Mouse (Mus musculus): Measurements from ENCODE around the gene Insl6. TPM values are rescaled to one million over a fixed set of nuclear protein-coding genes. Genes with fewer than 3 reads are reported as not detected.
A peak's percentile ranks its signal among the peaks of the same experiment; 100 is the strongest.

The Insl6 gene
- polyA plus RNA-seq, 1 experiment = 1.5 TPM

DNA sequence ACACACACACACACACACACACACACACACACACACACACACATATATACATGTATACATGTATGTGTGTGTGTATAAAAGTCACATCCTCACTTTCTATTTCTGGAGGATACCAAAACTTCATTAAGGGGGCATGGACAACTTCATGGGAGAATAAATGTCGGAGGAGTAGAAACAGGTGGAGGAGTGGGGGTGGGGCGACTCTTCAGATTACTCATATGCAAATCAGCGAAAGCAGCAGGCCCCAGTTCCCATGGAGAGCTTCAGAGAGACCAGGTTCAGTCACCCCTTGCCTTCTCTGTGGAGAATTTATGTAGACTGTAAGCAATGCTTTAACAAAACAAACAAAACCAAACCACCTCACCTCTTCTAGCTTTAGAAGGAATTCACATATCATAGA lies 39.9 kb upstream of the Insl6 start:
- H3K27ac ChIP-seq (ENCODE audit: insufficient read depth, low read length) = peak overlapping the region; percentile 9; the same call in 1 of the 2 replicates
- H3K27me3 ChIP-seq (ENCODE audit: control insufficient read depth, insufficient read depth, low read length) = no peaks in the 10 kb centered on the region
- peaks cover 12% of the 10 kb centered on the region for H3K4me1 ChIP-seq (ENCODE audit: control insufficient read depth, insufficient read depth, insufficient read length)
- 52% methylated on average over 3 of the region's 3 CpGs for WGBS
- DNase-seq (ENCODE audit: low read depth in 1 of 2, low spot score in 2 of 2) = peak; percentile 60 to 75
- no peaks in the 10 kb centered on the region for H3K36me3 ChIP-seq (ENCODE audit: control insufficient read depth, insufficient read depth, low read length)
- TF ChIP-seq POLR2A (IDR thresholded peaks at IDR 0.05; ENCODE audit: low read depth, low read length) = no peak
- no peak for TF ChIP-seq CTCF (IDR thresholded peaks at IDR 0.05; ENCODE audit: extremely low read depth, insufficient read depth, insufficient read length, insufficient replicate concordance)
- no peak overlapping the region for H3K4me3 ChIP-seq (ENCODE audit: extremely low read depth, insufficient read depth, insufficient read length)

GRCm38 (mm10) chr19:29364076-29364475 lies 38.9 kb upstream of the Insl6 start:
- peaks cover 12% of the 10 kb centered on the region for H3K4me1 ChIP-seq (ENCODE audit: control insufficient read depth, insufficient read depth, insufficient read length)

DNA sequence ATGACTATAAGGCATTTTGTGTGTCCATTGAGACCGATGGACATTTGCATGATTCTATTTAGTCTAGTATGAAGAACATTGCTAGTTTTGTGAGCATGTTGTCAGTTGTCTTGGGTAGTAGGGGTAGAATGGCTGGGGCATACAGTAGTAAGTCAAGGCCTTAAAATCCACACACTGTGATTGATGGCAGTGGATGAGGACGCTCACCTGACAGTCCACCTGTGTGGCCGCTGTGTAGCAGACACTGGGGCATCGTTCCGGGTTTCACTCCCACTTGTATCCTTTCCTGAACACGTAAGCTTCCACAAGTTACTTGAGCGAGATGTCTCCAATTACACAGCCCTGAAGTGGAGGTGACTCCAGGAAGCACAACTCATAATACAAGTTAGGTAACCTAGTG lies 38.4 kb upstream of the Insl6 start:
- TF ChIP-seq CTCF (IDR thresholded peaks at IDR 0.05; ENCODE audit: extremely low read depth, insufficient read depth, insufficient read length, insufficient replicate concordance) (no peak), POLR2A (IDR thresholded peaks at IDR 0.05; ENCODE audit: low read depth, low read length) (no peak)
- DNase-seq (ENCODE audit: low read depth in 1 of 2, low spot score in 2 of 2) = no peak
- Histone ChIP-seq H3K4me1 (ENCODE audit: control insufficient read depth, insufficient read depth, insufficient read length) (peaks cover 12% of the 10 kb centered on the region), H3K27me3 (ENCODE audit: control insufficient read depth, insufficient read depth, low read length) (no peaks in the 10 kb centered on the region), H3K4me3 (ENCODE audit: extremely low read depth, insufficient read depth, insufficient read length) (no peak overlapping the region), H3K27ac (ENCODE audit: insufficient read depth, low read length) (no peak overlapping the region; the same call in 1 of the 2 replicates), H3K36me3 (ENCODE audit: control insufficient read depth, insufficient read depth, low read length) (peaks cover 2% of the 10 kb centered on the region; the same call in 1 of the 2 replicates)
- WGBS = 94% methylated on average over 7 of the region's 7 CpGs

More at GRCm38 (mm10) chr19:29364076-29364475, 38.9 kb upstream of the Insl6 start:
- TF ChIP-seq POLR2A (IDR thresholded peaks at IDR 0.05; ENCODE audit: low read depth, low read length) = no peak
- no peak for TF ChIP-seq CTCF (IDR thresholded peaks at IDR 0.05; ENCODE audit: extremely low read depth, insufficient read depth, insufficient read length, insufficient replicate concordance)
- peak; percentile 57 to 84 for DNase-seq (ENCODE audit: low read depth in 1 of 2, low spot score in 2 of 2)
- no peaks in the 10 kb centered on the region for H3K27me3 ChIP-seq (ENCODE audit: control insufficient read depth, insufficient read depth, low read length)
- no peak overlapping the region for H3K4me3 ChIP-seq (ENCODE audit: extremely low read depth, insufficient read depth, insufficient read length)
- no peaks in the 10 kb centered on the region for H3K36me3 ChIP-seq (ENCODE audit: control insufficient read depth, insufficient read depth, low read length)
- 42% methylated on average over 5 of the region's 5 CpGs for whole genome bisulfite sequencing
- peak overlapping the region; percentile 82 for H3K27ac ChIP-seq (ENCODE audit: insufficient read depth, low read length)

GRCm38 (mm10) chr19:29362173-29362930 lies 37.2 kb upstream of the Insl6 start:
- Histone ChIP-seq H3K36me3 (ENCODE audit: control insufficient read depth, insufficient read depth, low read length) (peaks cover 4% of the 10 kb centered on the region; the same call in 1 of the 2 replicates), H3K27ac (ENCODE audit: insufficient read depth, low read length) (0 out of 2 replicates have a peak overlapping the region, but pooled peaks have one; percentile 45), H3K4me3 (ENCODE audit: extremely low read depth, insufficient read depth, insufficient read length) (peak overlapping the region; percentile 94), H3K4me1 (ENCODE audit: control insufficient read depth, insufficient read depth, insufficient read length) (peaks cover 12% of the 10 kb centered on the region), H3K27me3 (ENCODE audit: control insufficient read depth, insufficient read depth, low read length) (no peaks in the 10 kb centered on the region)
- 51% methylated on average over 13 of the region's 13 CpGs for WGBS
- TF ChIP-seq CTCF (IDR thresholded peaks at IDR 0.05; ENCODE audit: extremely low read depth, insufficient read depth, insufficient read length, insufficient replicate concordance) (no peak), POLR2A (IDR thresholded peaks at IDR 0.05; ENCODE audit: low read depth, low read length) (no peak)
- DNase-seq (ENCODE audit: low read depth in 1 of 2, low spot score in 2 of 2) = no peak

GRCm38 (mm10) chr19:29361468-29362130 lies 36.4 kb upstream of the Insl6 start:
- Histone ChIP-seq H3K4me1 (ENCODE audit: control insufficient read depth, insufficient read depth, insufficient read length) (peaks cover 12% of the 10 kb centered on the region), H3K27me3 (ENCODE audit: control insufficient read depth, insufficient read depth, low read length) (no peaks in the 10 kb centered on the region), H3K4me3 (ENCODE audit: extremely low read depth, insufficient read depth, insufficient read length) (peak overlapping the region; percentile 94), H3K27ac (ENCODE audit: insufficient read depth, low read length) (peak overlapping the region; percentile 63), H3K36me3 (ENCODE audit: control insufficient read depth, insufficient read depth, low read length) (peaks cover 4% of the 10 kb centered on the region; the same call in 1 of the 2 replicates)
- DNase-seq (ENCODE audit: low read depth in 1 of 2, low spot score in 2 of 2) = peak; percentile 82 to 88
- WGBS = 2% methylated on average over 33 of the region's 33 CpGs
- TF ChIP-seq CTCF (IDR thresholded peaks at IDR 0.05; ENCODE audit: extremely low read depth, insufficient read depth, insufficient read length, insufficient replicate concordance) (no peak), POLR2A (IDR thresholded peaks at IDR 0.05; ENCODE audit: low read depth, low read length) (peak; percentile 11; the same call in 1 of the 2 replicates)

DNA sequence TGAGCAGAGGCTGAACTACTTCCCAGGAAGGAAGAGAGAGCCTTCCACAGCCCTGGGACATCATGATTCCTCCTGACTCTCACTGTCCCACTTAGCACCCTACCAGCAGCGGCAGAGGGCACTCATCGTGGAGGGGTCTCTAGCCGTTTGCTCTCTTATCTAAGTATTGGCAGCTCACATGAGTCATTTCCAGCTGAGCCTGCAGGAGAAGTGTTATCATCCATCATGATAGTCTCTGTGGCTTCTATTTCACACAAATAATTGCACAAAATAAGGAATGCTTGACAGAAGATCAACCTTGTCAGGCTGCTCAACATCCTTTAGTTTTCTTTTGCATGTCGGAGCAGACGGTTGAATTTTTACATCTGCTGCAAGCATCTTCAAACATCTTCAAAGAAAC lies 35.1 kb upstream of the Insl6 start:
- no peak for TF ChIP-seq POLR2A (IDR thresholded peaks at IDR 0.05; ENCODE audit: low read depth, low read length)
- no peak for TF ChIP-seq CTCF (IDR thresholded peaks at IDR 0.05; ENCODE audit: extremely low read depth, insufficient read depth, insufficient read length, insufficient replicate concordance)
- Histone ChIP-seq H3K27me3 (ENCODE audit: control insufficient read depth, insufficient read depth, low read length) (no peaks in the 10 kb centered on the region), H3K36me3 (ENCODE audit: control insufficient read depth, insufficient read depth, low read length) (peaks cover 4% of the 10 kb centered on the region; the same call in 1 of the 2 replicates), H3K4me3 (ENCODE audit: extremely low read depth, insufficient read depth, insufficient read length) (no peak overlapping the region), H3K27ac (ENCODE audit: insufficient read depth, low read length) (no peak overlapping the region), H3K4me1 (ENCODE audit: control insufficient read depth, insufficient read depth, insufficient read length) (peaks cover 7% of the 10 kb centered on the region; the same call in 1 of the 2 replicates)
- no peak for DNase-seq (ENCODE audit: low read depth in 1 of 2, low spot score in 2 of 2)
- 81% methylated on average over 5 of the region's 5 CpGs for WGBS

Data from spleen, adult 2 months (tissue).